Mouse (Mus musculus): Measurements from ENCODE around the gene Pdzrn3.

Gene Pdzrn3

DNA sequence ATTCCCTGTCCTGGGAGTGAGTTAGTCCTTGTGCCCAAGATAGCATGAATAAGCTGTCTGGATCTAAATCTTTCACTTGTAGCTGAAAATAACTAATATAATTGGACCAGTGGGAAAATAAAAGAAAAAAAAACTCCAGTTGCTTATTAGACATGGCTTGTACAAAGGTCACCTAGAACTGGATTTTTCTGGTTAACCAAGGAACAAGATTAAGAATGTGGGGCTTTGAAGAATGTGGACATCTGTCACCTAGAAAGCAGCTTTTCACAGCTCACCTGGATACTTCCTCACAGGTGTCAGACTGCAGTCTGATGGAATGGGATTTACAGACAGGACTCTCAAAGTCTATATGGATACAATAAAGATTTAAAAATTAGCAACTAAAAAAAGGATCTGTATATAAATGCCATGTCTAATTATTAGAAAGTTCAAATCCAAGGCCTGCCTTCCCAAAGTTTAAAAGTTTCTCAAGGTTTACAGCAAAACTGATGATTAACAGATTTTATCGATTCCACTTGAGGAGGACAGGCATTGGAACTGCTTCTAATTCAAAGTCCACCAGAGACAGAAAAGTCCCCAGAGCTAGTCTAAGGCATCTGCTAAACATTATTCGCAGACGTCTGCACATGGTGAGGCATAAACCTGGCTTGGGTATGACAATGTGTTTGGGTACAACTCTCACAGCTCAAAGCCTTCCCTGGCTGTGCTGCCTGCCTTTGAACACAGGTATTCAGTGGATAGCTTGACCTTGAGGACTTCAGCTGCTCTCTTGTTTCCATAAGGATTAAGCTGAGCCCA, 51.7 kb downstream of the Pdzrn3 start:
- DNase-seq = peak; percentile 63

DNA sequence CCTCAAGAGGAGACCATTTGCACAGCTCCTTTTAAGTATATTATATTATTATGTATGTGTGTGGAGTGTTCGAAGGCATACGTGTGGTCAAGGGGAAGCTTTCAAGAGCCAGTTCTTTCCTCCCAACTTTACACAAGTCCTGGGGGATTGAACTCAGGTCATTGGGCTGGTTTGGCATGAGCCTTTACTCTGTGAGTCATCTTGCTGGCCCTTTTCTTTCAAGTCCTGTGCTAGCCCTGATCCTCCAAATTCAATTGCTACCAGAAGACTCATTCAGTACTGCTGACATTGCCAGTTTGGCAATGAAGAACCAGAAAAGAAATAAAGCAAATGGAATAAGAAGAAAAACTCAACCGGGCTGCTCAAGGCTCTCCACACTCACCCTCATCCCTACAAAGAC, 55.1 kb downstream of the Pdzrn3 start:
- peak; percentile 36 for DNase-seq

DNA sequence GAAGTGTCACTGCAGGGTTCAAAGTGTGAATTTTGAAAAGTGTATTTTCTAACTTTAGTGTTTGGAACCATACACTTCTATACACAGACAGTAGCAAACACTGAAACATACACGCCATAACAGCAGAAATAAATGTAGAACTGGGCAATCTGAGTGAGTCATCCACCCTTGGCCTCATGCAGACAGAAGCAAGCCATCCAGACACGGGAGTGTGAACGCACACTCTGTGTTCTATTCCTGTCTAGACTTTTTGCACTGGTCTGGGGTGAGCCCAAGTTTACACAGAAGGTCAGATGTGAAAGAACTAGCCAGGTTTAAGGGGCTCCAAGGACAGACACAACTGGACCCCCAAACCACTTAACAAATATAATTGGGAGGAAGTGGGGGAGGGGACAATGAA, 57.3 kb downstream of the Pdzrn3 start:
- DNase-seq = peak; percentile 41

DNA sequence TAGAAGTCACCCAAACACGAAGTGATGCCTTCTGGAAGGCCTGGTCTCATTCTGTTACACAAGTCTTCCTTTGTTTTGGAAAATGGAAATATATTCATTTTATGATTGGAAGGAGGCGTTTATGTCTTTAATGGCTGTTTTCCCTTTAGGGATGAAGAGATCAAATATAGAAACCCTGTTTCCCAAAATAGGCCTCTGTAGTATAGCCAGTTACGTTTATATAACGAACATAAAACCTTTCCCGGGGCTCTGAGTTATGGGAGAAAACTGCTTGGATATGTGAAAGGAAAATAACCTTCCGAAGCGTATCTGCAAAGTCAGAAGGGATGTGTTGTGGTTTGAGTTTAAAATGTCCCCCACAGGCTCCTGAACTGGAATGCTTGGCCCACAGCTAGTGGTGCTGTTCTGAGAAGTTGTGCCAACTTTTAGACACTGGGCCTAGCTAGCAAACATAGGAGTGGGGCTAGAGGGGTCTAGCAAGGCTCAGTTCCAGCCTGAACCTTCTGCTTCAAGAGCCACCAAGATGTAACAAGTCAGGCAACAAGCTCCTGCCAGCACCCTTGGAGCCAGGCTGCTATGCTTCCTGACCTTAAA, 58.2 kb downstream of the Pdzrn3 start:
- DNase-seq = peak; percentile 86

DNA sequence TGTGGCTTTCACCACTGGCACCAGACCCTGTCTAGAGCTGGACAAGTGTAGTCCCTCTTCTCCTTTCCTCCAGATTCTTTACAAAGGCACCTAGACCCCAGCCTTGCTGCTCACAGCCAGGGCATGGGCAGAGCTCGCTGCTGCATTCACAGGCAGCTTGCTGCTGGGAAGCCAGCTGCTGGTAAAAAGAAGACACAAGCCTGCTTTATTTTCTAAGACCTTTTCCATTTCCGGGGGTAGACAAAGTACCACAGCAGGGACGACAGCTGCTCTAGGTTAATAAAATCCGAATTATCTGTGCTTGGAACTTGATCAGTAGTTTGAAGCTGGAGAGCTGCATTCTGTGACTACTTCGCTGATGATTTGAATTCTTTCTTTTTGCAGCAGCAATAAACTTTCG, 59.2 kb downstream of the Pdzrn3 start:
- peak; percentile 66 for DNase-seq

DNA sequence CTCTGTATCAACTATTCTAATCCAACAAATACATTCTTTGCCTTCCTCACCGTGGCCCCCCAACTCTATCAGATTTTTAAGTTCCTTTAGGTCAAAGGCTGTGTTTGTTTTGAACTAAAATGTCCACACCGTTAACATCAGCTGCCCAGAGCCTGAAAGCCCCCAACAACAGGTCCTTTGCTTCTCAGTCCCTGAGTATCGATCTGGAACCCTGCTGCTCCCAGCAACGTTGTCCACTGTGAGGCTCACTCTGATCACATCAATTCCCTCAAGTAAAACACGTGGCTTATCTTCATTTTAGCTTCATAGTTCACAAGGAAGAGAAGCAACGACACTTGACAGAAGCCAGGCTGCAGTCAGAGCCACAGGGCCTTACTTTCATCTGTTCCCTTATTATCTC, 66.3 kb downstream of the Pdzrn3 start:
- peak; percentile 59 for DNase-seq

DNA sequence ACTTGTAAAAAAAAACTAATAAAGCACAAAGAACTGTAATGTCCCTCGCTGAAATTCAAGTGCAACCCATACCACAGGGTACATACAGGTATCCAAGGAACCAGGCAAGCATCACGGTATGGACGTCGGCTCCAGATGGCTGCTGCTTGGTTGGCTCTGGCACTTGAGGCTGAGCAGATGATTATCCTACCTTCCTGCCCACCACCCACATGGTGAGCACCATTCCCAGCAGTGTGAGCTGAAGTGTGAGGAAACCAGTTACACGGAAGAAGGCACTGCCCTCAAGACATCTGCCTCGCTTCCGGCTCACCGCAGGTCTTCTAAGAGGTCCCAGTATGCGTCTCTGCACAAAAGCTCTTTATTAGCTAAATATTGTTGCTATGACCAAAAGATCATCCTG, 67.2 kb downstream of the Pdzrn3 start:
- DNase-seq = peak; percentile 34

DNA sequence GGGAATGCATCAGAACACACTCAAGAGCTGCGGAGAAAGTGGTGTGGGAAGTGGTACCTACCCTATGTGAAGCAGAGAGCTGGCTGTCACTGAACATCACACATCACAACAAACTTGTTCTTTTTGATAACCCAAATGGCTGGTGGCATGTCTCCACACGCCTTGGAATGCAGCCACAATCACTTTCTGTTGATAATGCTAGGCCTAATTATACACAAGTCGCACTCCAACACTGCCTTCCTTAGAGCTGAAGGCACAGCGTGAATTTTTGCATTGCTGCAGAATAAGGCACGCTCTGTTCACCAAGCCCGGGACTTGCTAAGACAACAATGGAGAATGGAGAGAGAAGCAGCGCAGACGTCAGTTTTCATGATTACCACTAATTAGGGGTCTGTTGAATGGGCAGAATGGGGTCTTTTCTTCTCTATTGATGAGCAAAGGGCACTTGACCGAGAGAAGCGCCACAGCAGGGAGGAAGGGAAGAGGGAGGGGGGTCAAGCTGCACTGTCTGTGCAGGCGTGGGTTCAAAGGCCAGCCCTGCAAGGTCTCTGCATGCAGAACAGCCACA, 69.6 kb downstream of the Pdzrn3 start:
- peak; percentile 89 for DNase-seq

DNA sequence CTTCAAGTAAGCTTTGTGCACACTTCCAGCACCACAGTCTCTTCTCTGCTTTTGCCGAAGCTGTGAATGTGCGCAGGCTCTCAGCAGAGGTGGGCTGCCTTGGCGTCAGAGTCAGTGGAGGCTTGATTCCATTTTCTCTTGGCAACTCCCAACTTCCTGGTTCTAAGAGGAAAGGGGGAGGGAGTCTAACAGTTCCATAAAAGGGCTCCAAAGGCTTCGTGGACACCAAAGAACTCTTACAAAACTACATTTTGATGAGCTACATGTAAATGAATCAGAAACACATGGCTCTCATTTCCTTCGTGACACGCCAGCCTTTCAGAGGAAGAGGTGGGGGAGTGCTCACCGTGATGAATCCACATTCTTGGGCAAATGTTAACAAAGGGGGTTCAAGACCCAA, 70.9 kb downstream of the Pdzrn3 start:
- peak; percentile 81 for DNase-seq

DNA sequence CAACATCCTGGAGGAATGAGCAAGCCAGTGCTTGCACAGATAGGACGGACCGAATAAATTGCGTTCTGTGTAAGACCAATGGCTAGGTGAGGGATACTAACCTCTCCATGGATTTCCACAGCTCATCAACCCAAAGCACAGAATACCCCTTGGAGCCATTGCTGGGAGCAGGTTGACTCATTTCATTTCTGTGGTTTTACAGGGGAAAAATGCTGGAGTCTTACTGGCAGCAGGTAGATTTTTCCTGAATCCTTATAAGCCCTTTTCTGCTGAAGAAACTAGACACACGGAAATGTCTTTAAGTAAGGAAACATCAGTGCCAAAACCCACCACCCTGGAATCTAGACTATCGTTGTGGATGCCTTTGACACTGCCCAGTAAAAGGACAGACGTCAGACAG, 72.2 kb downstream of the Pdzrn3 start:
- peak; percentile 57 for DNase-seq

DNA sequence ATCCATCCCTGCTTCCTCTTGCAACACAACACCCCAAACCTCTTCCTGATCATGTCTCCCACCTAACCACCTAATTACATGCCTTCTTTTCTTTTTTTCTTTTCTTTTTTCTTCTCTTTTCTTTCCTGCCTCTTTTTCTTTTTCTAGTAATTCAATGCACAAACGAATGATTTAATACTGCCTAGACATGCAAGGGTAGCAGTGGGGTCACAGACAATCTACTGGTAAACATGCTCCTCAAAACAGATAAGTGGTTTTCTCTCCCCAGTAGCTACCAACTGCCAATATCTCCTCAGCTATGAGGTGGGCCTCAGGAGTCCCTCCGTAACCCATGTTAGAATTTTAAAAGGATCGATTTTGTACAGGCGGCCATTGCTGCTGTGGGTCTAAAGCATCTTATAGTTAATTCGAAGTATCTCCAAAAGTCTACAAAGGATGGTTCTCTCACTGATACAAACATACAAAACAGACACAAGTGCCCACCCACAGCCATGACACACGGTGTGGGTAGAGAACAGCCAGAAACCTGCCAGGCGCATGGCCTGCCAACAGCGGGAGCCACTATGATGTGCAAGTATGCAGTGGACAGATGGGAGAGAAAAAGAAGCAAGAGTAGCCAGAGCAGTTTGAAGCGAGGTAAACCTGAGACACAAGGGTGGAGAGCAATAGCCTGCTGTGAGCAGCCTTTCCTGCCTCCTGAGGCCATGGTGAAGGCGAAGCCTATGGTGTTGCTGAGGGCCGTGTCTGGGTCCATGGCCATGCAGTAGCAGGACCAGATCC, 73.5 kb downstream of the Pdzrn3 start:
- peak; percentile 88 for DNase-seq

DNA sequence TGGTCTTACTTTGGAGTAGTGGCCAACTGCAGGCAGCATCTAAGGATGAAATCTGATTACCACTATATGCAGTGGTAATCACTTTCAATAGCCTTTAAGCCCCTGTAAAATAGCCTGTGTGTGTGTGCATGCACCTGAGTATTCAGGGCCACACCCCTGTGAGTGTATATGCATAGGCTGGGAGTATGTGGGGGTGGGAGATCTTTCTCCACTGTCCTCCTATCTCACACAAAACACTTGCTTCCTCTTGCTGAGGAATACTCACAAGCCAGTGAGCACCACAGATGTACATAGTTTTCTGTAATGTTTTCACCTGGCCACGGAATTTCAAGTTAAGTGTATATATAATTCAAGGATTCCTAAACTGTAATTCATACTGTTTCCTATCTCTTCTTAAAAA, 74.2 kb downstream of the Pdzrn3 start:
- DNase-seq = no peak

DNA sequence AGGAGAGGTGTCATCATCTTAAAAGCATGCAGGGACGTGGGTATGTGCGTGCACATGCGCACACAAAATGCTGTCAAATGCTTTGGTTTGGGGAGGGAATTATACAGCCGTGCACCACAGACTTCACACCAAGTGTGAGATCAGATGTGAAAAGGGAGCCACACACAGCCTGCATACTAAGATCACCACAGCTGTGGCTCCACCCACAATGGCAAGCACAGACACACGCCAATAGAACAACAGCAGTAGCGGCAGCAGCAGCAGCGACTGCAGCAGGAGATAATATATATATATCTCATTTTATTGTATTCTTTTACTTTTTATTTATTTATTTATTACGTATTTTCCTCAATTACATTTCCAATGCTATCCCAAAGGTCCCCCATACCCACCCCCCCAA, 76.5 kb downstream of the Pdzrn3 start:
- peak; percentile 15 for DNase-seq

DNA sequence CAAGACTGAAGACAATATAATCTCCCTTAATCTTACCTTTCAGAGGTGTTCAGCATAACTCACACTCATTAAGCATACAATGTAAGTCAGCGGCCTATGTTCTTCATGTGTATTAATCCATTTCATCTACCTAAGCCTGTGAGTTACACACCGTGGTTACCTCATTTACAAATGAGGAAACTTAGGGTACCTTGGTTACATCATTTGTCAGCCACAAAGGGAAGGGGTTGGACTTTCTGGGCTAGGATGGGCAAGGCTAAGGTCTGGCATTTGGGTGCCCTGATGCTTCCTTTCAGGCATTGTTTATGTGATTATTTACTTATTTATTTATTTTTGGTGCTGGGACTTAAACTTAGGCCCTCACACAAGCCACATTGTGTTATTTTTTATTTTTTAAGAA, 78.3 kb downstream of the Pdzrn3 start:
- peak; percentile 7 for DNase-seq

DNA sequence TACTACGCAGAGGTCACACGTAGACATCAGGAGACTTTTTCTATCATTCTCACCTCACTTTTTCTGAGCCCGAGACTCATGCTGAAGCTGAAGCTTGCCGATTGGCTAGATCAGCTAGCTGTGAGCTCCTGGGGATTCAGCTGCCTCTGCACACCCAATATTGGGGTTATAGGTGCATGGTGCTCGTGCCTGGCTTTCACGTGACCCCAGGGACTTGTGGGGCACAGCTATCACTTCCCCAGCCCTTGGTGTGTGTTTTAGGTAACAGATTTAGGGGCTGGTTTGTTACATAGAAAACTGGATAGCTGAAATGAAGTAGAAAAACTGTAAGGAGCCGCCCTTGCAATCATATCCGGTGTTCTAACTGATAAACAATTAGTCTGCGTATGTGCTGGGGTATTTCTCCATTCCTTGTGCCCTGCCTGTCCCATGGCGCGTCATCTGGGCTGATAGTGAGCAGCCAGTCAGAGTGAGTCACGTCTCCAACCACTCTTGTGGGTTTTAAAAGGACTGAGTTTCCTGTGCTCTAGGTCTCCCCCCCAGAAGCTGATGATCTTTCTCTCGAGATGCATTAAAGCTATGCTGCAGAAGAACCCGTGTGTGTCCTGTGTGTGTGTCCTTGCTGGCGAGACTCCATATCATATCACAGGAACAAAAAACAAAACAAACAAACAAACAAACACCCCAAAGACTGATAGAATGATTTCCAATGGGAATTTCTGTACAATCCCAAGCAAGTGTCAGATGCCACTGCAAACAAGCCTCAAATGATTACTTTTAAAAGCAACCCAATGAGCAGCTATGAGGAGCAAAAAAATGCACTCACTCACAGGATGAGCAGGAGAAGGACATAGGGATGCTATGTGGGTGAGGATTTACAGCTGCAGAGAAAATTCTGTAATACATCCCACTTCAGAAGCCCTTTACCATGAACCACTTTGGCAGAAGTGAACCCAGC, 79.9 kb downstream of the Pdzrn3 start:
- DNase-seq = peak; percentile 77

DNA sequence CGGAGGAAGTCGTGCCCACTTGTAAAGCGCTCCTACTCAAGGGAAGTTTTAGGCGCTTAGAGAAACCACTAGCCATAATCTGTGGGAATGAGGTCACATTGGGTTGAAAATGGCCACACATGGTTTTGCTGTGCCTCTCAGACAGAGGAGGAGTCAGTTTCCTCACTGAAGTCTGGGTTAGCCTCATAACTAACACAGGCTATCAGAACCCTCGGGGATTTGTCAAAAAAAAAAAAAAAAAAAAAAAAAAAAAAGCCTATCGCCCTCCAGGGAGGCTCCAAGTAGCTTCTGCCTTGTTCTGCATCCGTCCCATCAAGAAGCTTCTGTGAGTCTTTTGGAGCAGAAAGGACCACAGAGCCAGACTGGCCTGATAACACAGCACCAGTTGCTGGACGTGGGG, 80.7 kb downstream of the Pdzrn3 start:
- no peak for DNase-seq

DNA sequence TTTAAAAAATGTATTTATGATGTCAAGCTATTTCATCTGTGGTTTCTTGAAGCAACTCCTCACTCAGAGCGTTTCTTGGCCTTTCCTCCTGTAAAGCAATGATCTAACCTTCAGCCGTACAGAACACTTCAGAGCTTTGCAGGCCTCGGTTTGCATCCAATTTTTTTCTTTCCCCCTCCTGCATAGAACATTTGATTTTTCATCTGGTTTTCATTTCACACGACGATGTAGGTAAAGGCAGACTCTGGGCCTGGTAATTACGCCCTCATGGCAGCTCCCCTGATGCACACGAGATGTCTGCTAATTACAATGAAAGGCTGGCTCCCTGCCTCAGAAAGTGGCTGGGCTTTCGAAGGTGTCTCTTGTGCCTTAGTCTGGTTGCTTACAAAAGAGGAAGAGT, 81.4 kb downstream of the Pdzrn3 start:
- DNase-seq = peak; percentile 73

DNA sequence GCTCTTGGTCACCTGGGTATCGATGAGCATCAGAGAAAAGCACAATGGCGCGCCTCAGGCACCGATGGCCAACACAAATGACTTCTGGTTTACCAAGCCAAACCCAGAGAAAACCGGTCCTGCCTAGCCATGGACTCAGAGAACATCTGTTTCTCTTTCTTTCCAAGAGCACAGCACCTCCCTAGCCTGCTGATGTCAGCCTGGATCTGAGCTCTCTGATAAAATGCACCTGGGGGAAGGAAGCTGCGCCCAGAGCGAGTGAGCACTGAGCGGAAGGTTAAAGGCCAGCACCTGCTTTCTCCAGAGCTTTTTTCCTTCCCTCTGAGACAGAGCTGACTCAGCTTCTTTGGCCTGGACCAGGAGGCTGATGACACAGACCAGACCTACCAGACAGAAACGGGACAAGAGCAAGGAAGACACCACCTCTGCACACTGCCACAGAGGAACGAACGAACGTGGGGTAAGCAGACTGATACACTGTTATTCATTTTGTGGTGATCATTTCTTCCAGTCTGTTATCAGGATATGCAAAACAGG, 84.6 kb downstream of the Pdzrn3 start:
- DNase-seq = peak; percentile 85

DNA sequence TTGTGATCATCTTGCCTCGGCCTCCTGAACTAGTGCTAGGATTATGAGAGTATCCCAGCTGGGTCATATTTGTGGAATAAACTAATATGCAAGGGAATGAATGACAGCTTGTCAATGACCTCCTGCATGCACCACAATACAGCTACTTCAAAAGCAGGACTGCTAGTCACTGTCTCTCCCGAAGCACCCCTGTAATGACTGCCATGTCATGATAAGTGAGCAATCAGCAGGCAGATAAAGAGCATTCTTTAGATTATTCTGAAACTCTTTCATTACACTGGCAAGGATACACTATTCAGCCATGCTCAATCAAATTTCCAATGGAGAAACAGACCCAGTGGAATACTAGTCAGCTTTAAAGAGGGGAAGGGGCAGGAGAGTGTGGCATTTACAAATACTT, 85.8 kb downstream of the Pdzrn3 start:
- DNase-seq = no peak

DNA sequence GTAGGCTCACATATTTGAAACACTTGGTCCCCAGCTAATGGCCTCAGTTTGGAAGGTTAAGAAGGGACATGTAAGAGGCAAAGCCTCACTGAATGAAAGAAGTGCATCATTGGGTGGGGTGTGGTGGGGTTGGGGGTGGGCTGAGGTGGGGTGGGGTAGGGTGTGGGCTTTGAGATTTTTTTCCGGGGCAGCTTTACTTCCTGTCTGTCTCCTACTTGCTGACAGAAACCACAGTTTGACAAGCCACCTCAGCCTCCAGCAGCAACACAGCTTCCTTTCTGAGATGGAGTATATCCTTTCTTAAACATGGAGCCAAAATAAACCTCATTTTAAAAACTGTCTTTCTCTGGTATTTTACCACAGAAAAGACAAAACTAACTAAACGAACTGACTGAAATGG, 87.5 kb downstream of the Pdzrn3 start:
- DNase-seq = peak; percentile 77

DNA sequence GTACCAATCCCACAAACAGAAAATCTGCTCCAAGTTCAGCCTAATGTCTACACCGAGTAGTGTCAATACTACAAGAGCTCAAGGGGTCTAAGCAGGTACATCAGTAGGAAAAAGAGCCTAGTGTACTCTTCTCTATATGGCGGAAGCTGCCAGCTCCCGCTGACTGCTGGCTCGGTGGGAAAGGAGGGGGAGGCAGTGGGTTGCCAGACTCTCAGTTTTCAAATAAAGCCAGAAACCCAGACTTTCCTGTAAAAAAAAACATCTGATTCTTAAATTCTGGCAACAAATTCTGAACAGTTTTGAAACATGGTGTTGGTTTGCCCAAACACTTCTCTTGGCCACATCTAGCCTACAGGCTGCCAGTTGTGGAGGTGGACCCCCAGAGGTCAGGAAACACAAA, 88.3 kb downstream of the Pdzrn3 start:
- peak; percentile 89 for DNase-seq

DNA sequence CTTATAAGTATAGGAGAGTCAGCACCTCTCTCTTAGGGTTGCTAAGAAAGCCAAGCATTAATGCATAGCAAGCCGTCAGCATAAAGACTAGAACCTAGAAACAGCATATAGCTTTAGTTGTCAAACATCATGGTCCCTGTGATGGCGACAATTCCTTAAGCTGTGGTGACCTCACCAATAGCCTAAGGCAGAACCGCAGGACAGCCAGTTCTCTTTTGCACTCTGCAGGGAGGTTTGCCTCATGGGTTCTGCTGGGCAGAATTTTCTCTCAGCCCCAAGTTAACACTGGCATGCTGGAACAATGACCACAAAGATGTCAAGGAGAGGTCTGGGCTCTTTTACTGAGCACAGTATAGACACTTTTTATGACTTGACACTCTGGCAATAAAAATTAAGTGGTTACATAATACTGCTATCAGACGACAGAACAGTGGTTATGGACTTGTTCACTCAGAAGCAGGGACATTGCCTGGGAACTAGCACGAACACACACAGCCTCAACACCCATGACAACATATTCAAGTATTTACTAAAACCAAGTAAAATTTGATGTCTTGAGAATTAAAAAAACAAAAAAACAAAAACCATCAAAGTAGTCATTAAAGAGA, 90.0 kb downstream of the Pdzrn3 start:
- peak; percentile 55 for DNase-seq
